Mouse (Mus musculus) cerebellum, adult (tissue): ENCODE measurements around the gene Esp31.

Source experiments
- ATAC-seq: cut with Nextera tagmentation; 2 replicates; pipeline ENCODE4 v1.9.2; 2017; ENCODE audit warnings: mild to moderate bottlenecking, moderate library complexity, mixed read lengths; ENCODE audit not compliant: insufficient number of reproducible peaks, low FRiP score, low TSS enrichment

Gene Esp31

GRCm38 (mm10) chr17:38639147-38639546 lies at the start of gene Esp31:
Esp31 (plus strand) TSS chr17:38639447.
- no peak for ATAC-seq
